27 mouse cellular contexts compared by ENCODE assay signal in the genomic region with DNA sequence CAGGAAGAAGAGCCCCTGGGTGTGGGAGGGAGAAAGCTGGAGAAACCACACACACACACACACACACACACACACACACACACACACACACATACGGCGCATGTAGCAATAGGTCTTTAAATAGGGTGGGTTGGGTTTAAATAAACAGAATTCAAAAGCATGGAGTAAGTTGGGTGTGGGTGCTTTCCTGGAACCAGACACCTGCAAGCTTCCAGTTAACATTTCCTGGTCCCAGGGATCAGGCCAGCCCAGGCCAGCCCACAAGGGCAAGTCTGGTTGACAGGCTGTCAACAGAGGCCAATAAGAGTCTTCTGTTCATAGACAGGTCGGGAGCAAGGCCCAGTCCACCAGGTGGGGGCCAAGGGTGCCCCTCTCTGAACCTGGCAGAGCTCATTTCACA. TPM values are rescaled to one million over a fixed set of nuclear protein-coding genes. Genes with fewer than 3 reads are reported as not detected.
A peak's percentile ranks its signal among the peaks of the same experiment; 100 is the strongest.
DNase-seq lines count a peak whose midpoint lies in the region; ATAC-seq and TF ChIP-seq lines count a peak whose summit lies in the region.
"Had no signal": no experiment of that assay in that cellular context is flagged by ENCODE, and none has a peak within 500 bp of the region (broad histone marks: within the 10 kb centered on the region; RNA-seq: fewer than 3 reads in every experiment).

No protein-coding gene starts in this region.

- H3K4me3 ChIP-seq in embryonic facial prominence, embryonic 15.5 days (replicated peaks), result no peak overlapping the region
- H3K4me3 ChIP-seq in embryonic facial prominence, embryonic 10.5 days, result no peak overlapping the region
- no peak overlapping the region for H3K4me3 ChIP-seq in lung, postnatal 0 days (ENCODE audit: low read depth, low read length)
- no peak overlapping the region for H3K4me3 ChIP-seq in stomach, embryonic 14.5 days (ENCODE audit: low read depth, low read length)
- H3K4me3 ChIP-seq in kidney, adult 2 months (ENCODE audit: insufficient read depth, low read depth, low read length), result no peak overlapping the region
- H3K4me3 ChIP-seq: heart, embryonic 12.5 days; layer of hippocampus, adult 2 months; limb, embryonic 12.5 days; liver, embryonic 12.5 days had no signal

- no peak for TF ChIP-seq POLR2A in kidney, adult 2 months (IDR thresholded peaks at IDR 0.05; ENCODE audit: low read depth, low read length)

- peak overlapping the region; percentile 34; the same call in 1 of the 2 replicates for H3K27ac ChIP-seq in embryonic facial prominence, embryonic 15.5 days (replicated peaks)
- no peak overlapping the region for H3K27ac ChIP-seq in embryonic facial prominence, embryonic 10.5 days (replicated peaks)
- no peak overlapping the region for H3K27ac ChIP-seq in lung, postnatal 0 days (ENCODE audit: low read length)
- peak overlapping the region; percentile 66; the same call in 1 of the 2 replicates for H3K27ac ChIP-seq in stomach, embryonic 14.5 days (ENCODE audit: low read length)
- H3K27ac ChIP-seq in kidney, adult 2 months (ENCODE audit: insufficient read depth, low read depth, low read length), result no peak overlapping the region
- H3K27ac ChIP-seq: hindbrain, postnatal 0 days; layer of hippocampus, adult 2 months; limb, embryonic 12.5 days; liver, embryonic 12.5 days had no signal

- peaks cover 27% of the 10 kb centered on the region for H3K27me3 ChIP-seq in embryonic facial prominence, embryonic 15.5 days
- H3K27me3 ChIP-seq in embryonic facial prominence, embryonic 10.5 days (replicated peaks; ENCODE audit: low read depth, poor library complexity, severe bottlenecking), result peaks cover 80% of the 10 kb centered on the region
- peaks cover 25% of the 10 kb centered on the region for H3K27me3 ChIP-seq in lung, postnatal 0 days (replicated peaks; ENCODE audit: insufficient read depth, low read length)
- H3K27me3 ChIP-seq in stomach, embryonic 14.5 days (ENCODE audit: control insufficient read depth, insufficient read depth, low read length), result peaks cover 11% of the 10 kb centered on the region; the same call in 1 of the 2 replicates
- no peaks in the 10 kb centered on the region for H3K27me3 ChIP-seq in kidney, adult 2 months (replicated peaks; ENCODE audit: control insufficient read depth, insufficient read depth, low read length)

- ATAC-seq in embryonic facial prominence, embryonic 15.5 days (ENCODE audit: insufficient number of reproducible peaks, low FRiP score, low TSS enrichment, low read depth), result no peak
- ATAC-seq in lung, postnatal 0 days, result peak; percentile 24
- ATAC-seq in stomach, embryonic 14.5 days (ENCODE audit: insufficient number of reproducible peaks, insufficient read depth, low FRiP score, low read depth), result peak; percentile 46
- no peak for ATAC-seq in monocyte, adult 5-6 weeks (replicated peaks; ENCODE audit: insufficient number of reproducible peaks, low FRiP score, low TSS enrichment, poor library complexity, severe bottlenecking)
- ATAC-seq: forebrain, embryonic 16.5 days; hindbrain, postnatal 0 days; liver, embryonic 12.5 days; midbrain, embryonic 16.5 days had no signal

- no peak overlapping the region for H3K4me2 ChIP-seq in embryonic facial prominence, embryonic 15.5 days (replicated peaks)
- no peak overlapping the region for H3K4me2 ChIP-seq in lung, postnatal 0 days (replicated peaks; ENCODE audit: low read depth, low read length)
- no peak overlapping the region for H3K4me2 ChIP-seq in stomach, embryonic 14.5 days (replicated peaks; ENCODE audit: low read depth, low read length)
- H3K4me2 ChIP-seq: heart, embryonic 12.5 days; liver, embryonic 12.5 days had no signal

- H3K9ac ChIP-seq in embryonic facial prominence, embryonic 15.5 days, result no peak overlapping the region
- H3K9ac ChIP-seq in lung, postnatal 0 days (replicated peaks; ENCODE audit: low read depth), result no peak overlapping the region
- no peak overlapping the region for H3K9ac ChIP-seq in stomach, embryonic 14.5 days (replicated peaks; ENCODE audit: low read depth, low read length)
- H3K9ac ChIP-seq: heart, embryonic 12.5 days; limb, embryonic 12.5 days; liver, embryonic 12.5 days; lung, embryonic 14.5 days had no signal

- peaks cover 10% of the 10 kb centered on the region for H3K36me3 ChIP-seq in embryonic facial prominence, embryonic 15.5 days
- peaks cover 15% of the 10 kb centered on the region for H3K36me3 ChIP-seq in embryonic facial prominence, embryonic 10.5 days (replicated peaks)
- no peaks in the 10 kb centered on the region for H3K36me3 ChIP-seq in lung, postnatal 0 days (ENCODE audit: insufficient read depth, low read length)
- no peaks in the 10 kb centered on the region; the same call in 1 of the 2 replicates for H3K36me3 ChIP-seq in stomach, embryonic 14.5 days (ENCODE audit: control insufficient read depth, insufficient read depth, low read length)
- H3K36me3 ChIP-seq in kidney, adult 2 months (ENCODE audit: control insufficient read depth, insufficient read depth, low read length), result no peaks in the 10 kb centered on the region
- H3K36me3 ChIP-seq: liver, embryonic 12.5 days had no signal

- peaks cover 25% of the 10 kb centered on the region for H3K4me1 ChIP-seq in embryonic facial prominence, embryonic 15.5 days
- H3K4me1 ChIP-seq in embryonic facial prominence, embryonic 10.5 days, result peaks cover 47% of the 10 kb centered on the region
- peaks cover 5% of the 10 kb centered on the region; the same call in 1 of the 2 replicates for H3K4me1 ChIP-seq in lung, postnatal 0 days (ENCODE audit: insufficient read depth, low read depth, low read length)
- H3K4me1 ChIP-seq in stomach, embryonic 14.5 days (ENCODE audit: control insufficient read depth, insufficient read depth, low read length), result peaks cover 6% of the 10 kb centered on the region; the same call in 1 of the 2 replicates
- H3K4me1 ChIP-seq in kidney, adult 2 months (ENCODE audit: control insufficient read depth, insufficient read depth, low read length), result peaks cover 7% of the 10 kb centered on the region; the same call in 1 of the 2 replicates

- no peaks in the 10 kb centered on the region for H3K9me3 ChIP-seq in embryonic facial prominence, embryonic 15.5 days (replicated peaks)
- peaks cover 15% of the 10 kb centered on the region for H3K9me3 ChIP-seq in embryonic facial prominence, embryonic 10.5 days
- H3K9me3 ChIP-seq in lung, postnatal 0 days (ENCODE audit: low read length), result no peaks in the 10 kb centered on the region
- H3K9me3 ChIP-seq in stomach, embryonic 14.5 days (ENCODE audit: control insufficient read depth, low read depth, low read length), result peaks cover 6% of the 10 kb centered on the region; the same call in 1 of the 2 replicates

- no peak for TF ChIP-seq CTCF in lung, postnatal 0 days (IDR thresholded peaks at IDR 0.05)
- no peak for TF ChIP-seq CTCF in kidney, adult 2 months (conservative IDR thresholded peaks at IDR 0.05; ENCODE audit: insufficient read depth, insufficient read length, low read depth, low read length)

- TF ChIP-seq EP300 in lung, postnatal 0 days (IDR thresholded peaks at IDR 0.05), result peak; percentile 68

- no peak for DNase-seq in embryonic facial prominence, embryonic 10.5 days (ENCODE audit: low spot score)
- DNase-seq in ZHBTc4 (ENCODE audit: low read depth, low spot score), result peak; percentile 45
- DNase-seq in lung, postnatal 0 days (ENCODE audit: low spot score), result peak; percentile 78
- DNase-seq in kidney, adult 2 months, result no peak
- DNase-seq in c-Kit-positive CD71-positive TER-119-positive erythroid progenitor cells, embryonic 14.5 days (ENCODE audit: low spot score), result no peak
- DNase-seq: adrenal gland, postnatal 14 days; cerebellum, adult 8-10 months; cerebellum, postnatal 36 days; embryo, embryonic 11 days; gastrocnemius, postnatal 14 days; heart, adult 11 months; heart, postnatal 10 days; kidney, adult 8-10 months; kidney, postnatal 25 days; lung, embryonic 14.5 days; spleen, adult 18-20 months; thymus, adult 2 months had no signal

- WGBS in embryonic facial prominence, embryonic 15.5 days, result 57% methylated on average over 3 of the region's 3 CpGs
- WGBS in embryonic facial prominence, embryonic 10.5 days, result 76% methylated on average over 3 of the region's 3 CpGs
- 39% methylated on average over 3 of the region's 3 CpGs for WGBS in lung, postnatal 0 days
- 54% methylated on average over 3 of the region's 3 CpGs for WGBS in stomach, embryonic 14.5 days
- 75% methylated on average over 3 of the region's 3 CpGs for WGBS in kidney, adult 2 months

RNA-seq across cellular contexts. Expression of a gene that starts 2.3 kb away (rescaled TPM):
- 4.2 and 5.1 TPM in 2 replicates for polyA plus RNA-seq in embryonic facial prominence, embryonic 15.5 days (2015; fragmentation: Nextera tagmentation; extraction: Ambion mirVana)
- polyA plus RNA-seq in embryonic facial prominence, embryonic 10.5 days (2016; fragmentation: Nextera tagmentation; extraction: Ambion mirVana), result 1.2 and 1.5 TPM in 2 replicates
- 2.1 and 2.2 TPM in 2 replicates for polyA plus RNA-seq in lung, postnatal 0 days (2015; fragmentation: Nextera tagmentation; extraction: Ambion mirVana)
- 6.8 and 7.8 TPM in 2 replicates for polyA plus RNA-seq in stomach, embryonic 14.5 days (2014; fragmentation: Nextera tagmentation; extraction: Ambion mirVana)
- 12.4 and 16.8 TPM in 2 replicates for polyA plus RNA-seq in kidney, adult 2 months (2012; rRNA removed)
- total RNA-seq in monocyte, adult 5-6 weeks (2017), result 0.11 to 2.1 TPM (median 0.76 TPM) in 3 replicates

RNA-seq across cellular contexts. Expression of a gene that starts 21.6 kb away (rescaled TPM):
- 17.8 and 18.9 TPM in 2 replicates for polyA plus RNA-seq in embryonic facial prominence, embryonic 15.5 days (2015; fragmentation: Nextera tagmentation; extraction: Ambion mirVana)
- 13.7 and 13.8 TPM in 2 replicates for polyA plus RNA-seq in embryonic facial prominence, embryonic 10.5 days (2016; fragmentation: Nextera tagmentation; extraction: Ambion mirVana)
- polyA plus RNA-seq in lung, postnatal 0 days (2015; fragmentation: Nextera tagmentation; extraction: Ambion mirVana), result 9.9 and 11.1 TPM in 2 replicates
- 7.2 and 7.6 TPM in 2 replicates for polyA plus RNA-seq in stomach, embryonic 14.5 days (2014; fragmentation: Nextera tagmentation; extraction: Ambion mirVana)
- 18.9 and 20.6 TPM in 2 replicates for polyA plus RNA-seq in kidney, adult 2 months (2012; rRNA removed)
- total RNA-seq in monocyte, adult 5-6 weeks (2017), result 112 to 191 TPM (median 137 TPM) in 3 replicates

Comparison
In these comparisons a context has a peak if more than half of its experiments do, and no peak if none do; other contexts are left out.
1. H3K27ac ChIP-seq: peak in embryonic facial prominence, embryonic 15.5 days (single experiment) and stomach, embryonic 14.5 days (single experiment); none in embryonic facial prominence, embryonic 10.5 days (single experiment), lung, postnatal 0 days (single experiment) and kidney, adult 2 months (single experiment).
2. ATAC-seq: peak in lung, postnatal 0 days (single experiment) and stomach, embryonic 14.5 days (single experiment); none in embryonic facial prominence, embryonic 15.5 days (single experiment) and monocyte, adult 5-6 weeks (single experiment).
3. DNase-seq: peak in ZHBTc4 (single experiment) and lung, postnatal 0 days (single experiment); none in embryonic facial prominence, embryonic 10.5 days (single experiment), kidney, adult 2 months (single experiment) and c-Kit-positive CD71-positive TER-119-positive erythroid progenitor cells, embryonic 14.5 days (single experiment).